Mouse (Mus musculus): ENCODE measurements around the gene H3f3a.

GRCm38 (mm10) chr1:180752115-180752514 is 61.6 kb downstream of the H3f3a start:
- TF ChIP-seq CTCF (IDR thresholded peaks at IDR 0.05; ENCODE audit: low read depth) (no peak), EP300 (IDR thresholded peaks at IDR 0.05; ENCODE audit: low read depth) (no peak)
